Mouse (Mus musculus) embryonic facial prominence, embryonic 15.5 days (tissue): ENCODE results near the gene Il2rb. TPM values are rescaled to one million over a fixed set of nuclear protein-coding genes. Genes with fewer than 3 reads are reported as not detected.
A peak's percentile ranks its signal among the peaks of the same experiment; 100 is the strongest.

ENCODE experiments used
- ATAC-seq: fragments of 200-750 bp; cut with Nextera tagmentation; 2 replicates; pipeline ENCODE4 v1.8.0; 2017; ENCODE audit warnings: low read depth, moderate TSS enrichment; ENCODE audit not compliant: insufficient number of reproducible peaks, low FRiP score, low TSS enrichment
- H3K27ac ChIP-seq: fragments of 300-500 bp; sonication (generic); replicated peaks from 2 replicates; pipeline ENCODE4 v1.5.1; 2015; ENCODE audit warnings: mild to moderate bottlenecking, inconsistent platforms
- H3K27me3 ChIP-seq: fragments of 300-500 bp; sonication (generic); 2 replicates; pipeline ENCODE4 v1.6.1; 2015; ENCODE audit warnings: inconsistent platforms
- H3K36me3 ChIP-seq: fragments of 300-500 bp; sonication (generic); 2 replicates; pipeline ENCODE4 v1.6.1; 2015; ENCODE audit warnings: mild to moderate bottlenecking, inconsistent platforms
- H3K4me1 ChIP-seq: fragments of 300-500 bp; sonication (generic); 2 replicates; pipeline ENCODE4 v1.6.1; 2015; ENCODE audit warnings: inconsistent platforms
- H3K4me2 ChIP-seq: fragments of 300-500 bp; sonication (generic); replicated peaks from 2 replicates; pipeline ENCODE4 v1.6.1; 2015; ENCODE audit warnings: mild to moderate bottlenecking, inconsistent platforms
- H3K4me3 ChIP-seq: fragments of 300-500 bp; sonication (generic); replicated peaks from 2 replicates; pipeline ENCODE4 v1.5.1; 2015; ENCODE audit warnings: mild to moderate bottlenecking, inconsistent platforms
- H3K9ac ChIP-seq: fragments of 300-500 bp; sonication (generic); 2 replicates; pipeline ENCODE4 v1.6.1; 2015; ENCODE audit warnings: inconsistent platforms
- H3K9me3 ChIP-seq: fragments of 300-500 bp; sonication (generic); replicated peaks from 2 replicates; pipeline ENCODE4 v1.6.1; 2016; ENCODE audit warnings: inconsistent platforms
- WGBS: fragments of 180-500 bp; shearing (Covaris S2); methylation state at CpG from one replicate; pipeline ENCODE4 v1.1.7; 2015; 5-methylcytosine and 5-hydroxymethylcytosine counted together
- polyA plus RNA-seq: library from polyadenylated mRNA; unstranded; fragments of >200 nt; fragmentation: Nextera tagmentation; extraction: Ambion mirVana; gene quantifications from 2 replicates; pipeline ENCODE4 v1.2.1, GENCODE M21; 2015

The Il2rb gene
- polyA plus RNA-seq, 1 experiment from 2014 or later: 0.41 TPM

DNA sequence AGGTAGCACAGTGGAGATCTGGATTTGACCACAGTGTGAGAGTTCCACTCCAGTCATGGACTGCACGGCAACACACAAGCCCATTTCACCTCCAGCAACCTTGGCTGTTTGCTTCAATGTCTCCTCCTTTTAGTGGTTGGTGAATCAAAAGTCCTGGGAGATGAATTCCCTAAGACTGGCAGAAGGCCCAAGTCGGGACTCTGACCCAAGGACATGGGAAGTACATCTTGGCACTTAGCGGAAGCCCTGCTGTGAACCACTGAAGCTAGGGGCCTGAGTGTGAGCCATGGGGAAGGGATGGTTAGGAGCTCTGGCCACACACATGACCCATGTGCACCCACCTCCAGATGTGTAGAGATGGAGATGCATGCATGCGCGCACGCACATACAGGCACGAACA is 27.5 kb downstream of the Il2rb start:
- ATAC-seq: no peak
- no peak overlapping the region for H3K4me3 ChIP-seq
- no peaks in the 10 kb centered on the region for H3K27me3 ChIP-seq
- no peak overlapping the region for H3K4me2 ChIP-seq
- H3K27ac ChIP-seq: no peak overlapping the region
- H3K9ac ChIP-seq: no peak overlapping the region
- no peaks in the 10 kb centered on the region for H3K36me3 ChIP-seq
- H3K9me3 ChIP-seq: no peaks in the 10 kb centered on the region
- H3K4me1 ChIP-seq: no peaks in the 10 kb centered on the region
- 92% methylated on average over 7 of the region's 7 CpGs for WGBS

DNA sequence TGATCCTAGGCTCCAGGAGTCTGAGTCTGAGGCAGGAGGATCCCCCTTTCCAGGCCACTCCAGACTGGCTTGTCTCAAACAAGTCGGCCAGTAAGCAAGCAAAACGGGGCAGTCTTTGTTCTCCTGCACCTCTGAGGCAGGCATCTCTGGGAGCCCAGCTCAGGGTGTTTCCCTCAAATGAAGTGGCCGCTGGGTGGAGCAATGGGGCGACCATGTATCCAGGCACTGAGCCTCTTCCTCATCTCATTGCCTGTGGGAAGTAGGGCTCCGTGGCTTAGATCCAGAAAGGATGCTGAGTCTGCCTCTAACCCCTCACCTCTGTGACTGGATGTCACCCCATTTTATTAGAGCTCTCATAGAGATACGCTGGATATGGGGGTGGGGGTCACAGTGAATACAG is 28.3 kb downstream of the Il2rb start:
- WGBS: 36% methylated on average over 6 of the region's 6 CpGs
- no peak overlapping the region for H3K27ac ChIP-seq
- no peak overlapping the region for H3K4me3 ChIP-seq
- no peaks in the 10 kb centered on the region for H3K27me3 ChIP-seq
- ATAC-seq: no peak
- H3K36me3 ChIP-seq: no peaks in the 10 kb centered on the region
- no peaks in the 10 kb centered on the region for H3K9me3 ChIP-seq
- no peak overlapping the region for H3K4me2 ChIP-seq
- no peaks in the 10 kb centered on the region for H3K4me1 ChIP-seq
- no peak overlapping the region for H3K9ac ChIP-seq

DNA sequence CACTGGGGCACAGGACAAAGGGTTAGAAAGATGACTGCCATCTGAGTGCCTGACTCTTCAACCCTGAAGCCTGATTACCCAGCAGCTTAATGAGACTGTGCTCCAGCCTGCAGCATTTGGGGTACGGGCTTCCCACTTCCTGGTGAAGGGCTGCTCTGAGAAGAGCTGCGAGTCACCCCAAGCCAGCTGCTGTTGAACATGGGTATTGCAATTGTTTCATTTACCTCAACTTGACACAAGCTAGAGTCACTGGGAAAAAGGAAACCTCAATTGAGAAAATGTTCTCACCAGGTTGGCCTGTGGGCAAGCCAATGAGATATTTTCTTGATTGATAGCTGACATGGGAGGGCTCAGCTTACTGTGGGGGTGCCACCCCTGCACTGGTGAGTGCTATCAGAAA is 32.1 kb downstream of the Il2rb start:
- Histone ChIP-seq H3K4me1 (no peaks in the 10 kb centered on the region), H3K36me3 (no peaks in the 10 kb centered on the region), H3K4me2 (no peak overlapping the region), H3K27me3 (no peaks in the 10 kb centered on the region), H3K9me3 (no peaks in the 10 kb centered on the region), H3K27ac (no peak overlapping the region), H3K9ac (no peak overlapping the region), H3K4me3 (no peak overlapping the region)
- 61% methylated on average over 2 of the region's 2 CpGs for WGBS
- ATAC-seq: no peak

DNA sequence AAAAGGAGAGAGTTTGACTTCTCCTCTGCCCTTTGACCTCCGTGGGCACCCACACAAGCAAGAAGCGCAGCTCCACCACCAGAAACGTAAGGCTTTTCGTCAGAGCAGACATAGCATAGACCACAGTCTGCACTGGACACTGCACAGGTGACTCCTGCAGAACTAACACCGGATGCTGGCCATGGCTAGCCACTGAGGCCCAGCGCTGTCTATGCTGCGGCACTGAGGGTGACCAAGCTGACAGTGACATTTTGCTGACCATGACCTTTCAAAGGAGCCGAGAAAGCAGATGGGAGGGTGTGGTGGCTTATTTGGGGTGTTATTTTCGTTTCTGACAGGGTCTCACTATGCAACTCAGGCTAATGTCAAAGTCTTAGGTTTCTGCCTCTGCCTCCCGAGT is 37.9 kb downstream of the Il2rb start:
- Histone ChIP-seq H3K27ac (no peak overlapping the region), H3K27me3 (no peaks in the 10 kb centered on the region), H3K9ac (no peak overlapping the region), H3K36me3 (no peaks in the 10 kb centered on the region), H3K4me1 (peaks cover 18% of the 10 kb centered on the region; the same call in 1 of the 2 replicates), H3K4me2 (no peak overlapping the region), H3K4me3 (no peak overlapping the region), H3K9me3 (no peaks in the 10 kb centered on the region)
- 77% methylated on average over 10 of the region's 10 CpGs for WGBS
- ATAC-seq: no peak

DNA sequence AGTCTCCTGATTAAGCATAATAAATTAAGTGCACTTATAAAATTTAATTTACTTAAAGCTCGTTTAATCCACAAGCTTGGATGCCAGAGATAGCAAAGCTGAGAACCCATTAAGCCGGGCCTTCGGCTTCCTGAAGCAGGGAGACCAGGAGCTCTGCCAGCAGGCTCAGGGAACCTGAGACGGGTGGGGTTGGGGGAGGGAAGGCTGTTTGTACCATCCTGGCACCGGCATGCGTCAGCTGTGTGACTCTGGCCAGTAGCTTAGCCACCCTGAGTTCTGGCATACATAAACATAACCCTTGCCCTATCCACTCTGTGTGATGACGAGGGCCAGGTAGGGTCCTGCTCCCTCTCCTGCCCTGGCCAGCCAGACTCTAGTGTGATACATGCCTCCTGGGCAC is 39.0 kb downstream of the Il2rb start:
- Histone ChIP-seq H3K4me3 (no peak overlapping the region), H3K4me1 (peaks cover 22% of the 10 kb centered on the region), H3K9ac (no peak overlapping the region), H3K4me2 (no peak overlapping the region), H3K27me3 (no peaks in the 10 kb centered on the region), H3K9me3 (no peaks in the 10 kb centered on the region), H3K36me3 (no peaks in the 10 kb centered on the region), H3K27ac (no peak overlapping the region)
- 28% methylated on average over 7 of the region's 7 CpGs for WGBS
- ATAC-seq: no peak

DNA sequence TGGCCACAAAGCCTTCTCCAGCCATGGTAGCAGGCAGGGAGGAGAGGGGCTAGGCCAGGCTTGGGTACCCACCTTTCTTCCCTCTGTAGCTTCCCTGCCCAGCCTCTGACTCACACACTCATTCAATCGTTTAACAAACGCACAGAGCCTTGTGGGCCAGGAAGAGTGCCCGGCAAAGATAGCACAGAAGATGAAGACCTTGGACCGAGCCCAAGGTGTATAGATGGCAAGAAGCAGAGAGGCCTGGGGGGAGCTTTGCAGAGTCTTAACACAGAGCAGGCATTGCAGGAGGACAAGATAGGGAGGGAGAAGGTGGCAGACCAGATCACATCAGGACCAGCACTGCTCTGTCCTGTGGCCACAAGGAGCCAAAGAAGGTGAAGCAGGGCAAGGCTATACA is 39.9 kb downstream of the Il2rb start:
- Histone ChIP-seq H3K9ac (no peak overlapping the region), H3K4me1 (peaks cover 26% of the 10 kb centered on the region), H3K27me3 (no peaks in the 10 kb centered on the region), H3K9me3 (no peaks in the 10 kb centered on the region), H3K4me2 (no peak overlapping the region), H3K4me3 (no peak overlapping the region), H3K36me3 (no peaks in the 10 kb centered on the region), H3K27ac (no peak overlapping the region)
- 57% methylated on average over 4 of the region's 4 CpGs for WGBS
- no peak for ATAC-seq

DNA sequence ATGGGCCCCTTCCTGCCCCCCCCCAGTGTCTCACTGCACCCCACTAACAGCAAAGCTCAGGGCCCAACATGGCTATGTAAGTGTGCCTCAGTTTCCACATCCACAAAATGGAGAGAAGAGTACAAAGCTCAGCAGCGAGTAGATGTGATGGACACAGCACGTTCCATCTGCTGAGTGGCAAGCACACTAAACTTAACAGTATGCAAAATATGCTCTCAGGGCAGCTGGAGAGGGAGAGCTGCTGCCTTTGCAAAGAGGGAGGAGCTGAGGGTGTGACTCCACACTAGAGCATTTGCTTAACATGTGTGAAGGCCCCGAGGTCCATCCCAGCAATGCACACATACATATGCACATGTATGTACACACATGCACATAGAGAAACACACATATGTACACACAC is 42.1 kb downstream of the Il2rb start:
- WGBS: 61% methylated on average over 3 of the region's 3 CpGs
- no peak overlapping the region for H3K9ac ChIP-seq
- no peak for ATAC-seq
- H3K36me3 ChIP-seq: no peaks in the 10 kb centered on the region
- no peak overlapping the region for H3K4me3 ChIP-seq
- H3K9me3 ChIP-seq: no peaks in the 10 kb centered on the region
- no peaks in the 10 kb centered on the region for H3K27me3 ChIP-seq
- H3K4me1 ChIP-seq: peaks cover 26% of the 10 kb centered on the region
- H3K4me2 ChIP-seq: no peak overlapping the region
- H3K27ac ChIP-seq: no peak overlapping the region

DNA sequence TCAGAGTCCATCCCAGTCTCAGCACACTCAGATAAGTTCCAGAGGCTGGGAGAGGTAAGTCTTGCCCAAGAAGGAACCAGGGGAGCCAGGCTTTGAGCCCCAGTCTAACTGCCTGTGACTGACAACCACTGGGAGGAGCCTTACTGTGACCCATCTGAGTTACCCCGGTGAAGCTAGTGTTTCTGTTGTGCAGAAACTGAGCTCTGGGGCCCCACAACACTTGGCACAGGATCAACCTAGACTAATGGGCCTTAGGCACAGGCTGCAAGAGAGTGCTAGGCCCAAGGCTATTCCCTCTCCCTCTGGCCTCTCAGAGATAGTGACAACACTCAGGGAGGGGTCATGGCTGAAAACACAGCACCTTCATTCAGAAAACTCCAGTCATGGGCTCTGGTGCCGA is 43.9 kb downstream of the Il2rb start:
- peaks cover 31% of the 10 kb centered on the region for H3K4me1 ChIP-seq
- 70% methylated on average over 2 of the region's 2 CpGs for WGBS
- H3K9ac ChIP-seq: no peak overlapping the region
- no peak overlapping the region for H3K4me2 ChIP-seq
- no peak overlapping the region for H3K27ac ChIP-seq
- H3K9me3 ChIP-seq: no peaks in the 10 kb centered on the region
- H3K36me3 ChIP-seq: no peaks in the 10 kb centered on the region
- H3K27me3 ChIP-seq: no peaks in the 10 kb centered on the region
- H3K4me3 ChIP-seq: no peak overlapping the region
- ATAC-seq: no peak

DNA sequence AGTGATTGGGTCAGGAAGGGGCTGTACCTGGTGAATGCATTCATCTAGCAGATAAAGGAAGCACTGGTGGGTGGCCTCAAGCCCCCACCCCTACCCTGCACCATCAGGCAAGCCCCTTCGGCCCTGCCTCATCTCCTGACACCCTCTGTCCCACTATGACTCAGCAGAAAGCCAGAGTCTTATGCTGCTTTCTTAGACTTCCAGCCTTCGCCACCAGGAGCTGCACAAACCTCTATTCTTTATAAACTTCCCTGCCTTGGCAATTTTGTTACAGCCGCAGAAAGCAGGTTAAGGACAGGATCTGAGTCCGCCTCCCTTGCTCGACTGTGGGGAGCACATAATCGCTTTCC is 44.7 kb downstream of the Il2rb start:
- no peak overlapping the region for H3K9ac ChIP-seq

DNA sequence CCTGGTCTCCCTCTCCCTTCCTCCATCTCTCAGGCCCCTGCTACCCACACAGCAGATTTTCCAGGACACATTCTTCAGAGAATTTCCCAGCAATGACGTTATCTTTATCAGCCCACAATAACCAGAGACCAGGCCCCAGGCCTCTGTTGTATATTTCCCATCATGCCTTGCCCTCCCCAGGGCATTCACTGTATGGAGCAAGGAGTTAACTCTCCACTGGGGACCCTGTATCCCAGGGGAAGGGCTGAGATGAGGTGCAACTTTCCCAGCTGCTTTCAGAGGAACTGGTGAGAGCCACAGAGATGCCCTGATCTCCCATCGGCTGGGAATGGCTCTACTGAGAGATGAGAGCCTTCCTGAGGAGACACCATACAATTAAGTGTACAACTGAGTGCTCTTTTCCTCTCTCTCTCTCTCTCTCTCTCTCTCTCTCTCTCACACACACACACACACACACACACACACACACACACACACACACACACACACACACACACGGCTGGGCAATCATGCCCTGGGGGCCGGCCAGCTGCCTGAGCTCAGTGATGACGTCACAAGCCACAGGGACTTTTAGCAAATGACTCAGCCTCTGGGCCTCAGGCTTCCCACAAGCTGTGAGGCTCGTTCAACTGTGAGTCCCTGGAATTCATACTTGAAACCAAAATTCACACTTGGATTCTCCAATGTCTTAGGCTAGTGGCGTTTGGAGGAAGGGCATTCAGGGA is 45.2 kb downstream of the Il2rb start:
- WGBS: 20% methylated on average over 7 of the region's 7 CpGs
- Histone ChIP-seq H3K4me2 (no peak overlapping the region), H3K27me3 (no peaks in the 10 kb centered on the region)

More for the DNA sequence above, 44.7 kb downstream of the Il2rb start:
- no peak for ATAC-seq
- WGBS: 82% methylated on average over 6 of the region's 6 CpGs
- Histone ChIP-seq H3K9me3 (no peaks in the 10 kb centered on the region), H3K4me2 (no peak overlapping the region), H3K27ac (peak overlapping the region; percentile 53), H3K4me1 (peaks cover 24% of the 10 kb centered on the region), H3K36me3 (no peaks in the 10 kb centered on the region), H3K27me3 (no peaks in the 10 kb centered on the region), H3K4me3 (no peak overlapping the region)

DNA sequence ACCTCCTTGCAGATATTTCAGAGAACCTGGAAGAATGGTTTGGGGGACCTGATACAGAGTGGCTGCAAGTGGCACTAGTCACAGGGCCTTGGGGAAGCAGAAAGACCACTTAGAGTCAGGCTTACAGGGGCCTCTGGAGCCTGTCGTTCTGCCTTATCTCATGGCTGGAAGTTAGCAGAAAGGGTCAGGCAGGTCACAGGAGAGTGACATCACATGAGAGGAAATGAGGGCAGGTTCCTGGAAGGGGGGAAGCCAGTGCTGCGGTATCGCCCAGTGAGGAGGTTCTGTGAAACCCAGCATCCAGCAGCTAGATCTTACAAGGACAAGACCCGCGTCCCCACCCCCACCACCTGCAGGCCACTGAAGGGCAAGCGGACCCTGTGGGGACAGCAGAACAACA is 45.9 kb downstream of the Il2rb start:
- ATAC-seq: no peak
- Histone ChIP-seq H3K4me3 (no peak overlapping the region), H3K9ac (no peak overlapping the region), H3K36me3 (no peaks in the 10 kb centered on the region), H3K4me2 (no peak overlapping the region), H3K27ac (no peak overlapping the region), H3K9me3 (no peaks in the 10 kb centered on the region), H3K4me1 (peaks cover 16% of the 10 kb centered on the region; the same call in 1 of the 2 replicates), H3K27me3 (no peaks in the 10 kb centered on the region)
- 66% methylated on average over 6 of the region's 6 CpGs for WGBS

More for the DNA sequence above, 45.2 kb downstream of the Il2rb start:
- Histone ChIP-seq H3K36me3 (no peaks in the 10 kb centered on the region), H3K9ac (no peak overlapping the region), H3K4me1 (peaks cover 18% of the 10 kb centered on the region), H3K27ac (peak overlapping the region; percentile 53), H3K9me3 (no peaks in the 10 kb centered on the region), H3K4me3 (no peak overlapping the region)
- no peak for ATAC-seq
